Mouse (Mus musculus) forebrain, embryonic 11.5 days (tissue): ENCODE measurements around the gene Rfx5. TPM values are rescaled to one million over a fixed set of nuclear protein-coding genes. Genes with fewer than 3 reads are reported as not detected.
"Not testable (repeated sequence)": the region's sequence is repeated elsewhere in the genome, so short reads cannot be mapped to it uniquely, and the experiment has no call there.

Experiments used
- ATAC-seq: fragments of 200-750 bp; cut with Nextera tagmentation; replicated peaks from 2 replicates; pipeline ENCODE4 v1.8.0; 2017; ENCODE audit warnings: moderate TSS enrichment; ENCODE audit not compliant: low FRiP score
- DNase-seq: peaks from one replicate; pipeline ENCODE4 v3.0.0-alpha.2; 2017; ENCODE audit warnings: low spot score
- H3K27ac ChIP-seq: fragments of 300-500 bp; sonication (generic); 2 replicates; pipeline ENCODE4 v1.5.1; 2014; ENCODE audit warnings: low read depth, low read length
- H3K27me3 ChIP-seq: fragments of 300-500 bp; sonication (generic); 2 replicates; pipeline ENCODE4 v1.6.1; 2014; ENCODE audit warnings: mild to moderate bottlenecking, low read length, mixed read lengths; ENCODE audit not compliant: control insufficient read depth, insufficient read depth
- H3K36me3 ChIP-seq: fragments of 300-500 bp; sonication (generic); 2 replicates; pipeline ENCODE4 v1.6.1; 2014; ENCODE audit warnings: mild to moderate bottlenecking, low read length, moderate library complexity, mixed read lengths; ENCODE audit not compliant: control insufficient read depth, insufficient read depth
- H3K4me1 ChIP-seq: fragments of 300-500 bp; sonication (generic); replicated peaks from 2 replicates; pipeline ENCODE4 v1.6.1; 2014; ENCODE audit warnings: low read length, mixed read lengths; ENCODE audit not compliant: control insufficient read depth, insufficient read depth
- H3K4me2 ChIP-seq: fragments of 300-500 bp; sonication (generic); 2 replicates; pipeline ENCODE4 v1.6.1; 2014; ENCODE audit warnings: low read depth, mild to moderate bottlenecking, low read length, moderate library complexity, mixed read lengths; ENCODE audit not compliant: severe bottlenecking
- H3K4me3 ChIP-seq: fragments of 300-500 bp; sonication (generic); 2 replicates; pipeline ENCODE4 v1.5.1; 2014; ENCODE audit warnings: low read depth, low read length
- H3K9ac ChIP-seq: fragments of 300-500 bp; sonication (generic); 2 replicates; pipeline ENCODE4 v1.6.1; 2014; ENCODE audit warnings: low read length
- H3K9me3 ChIP-seq: fragments of 300-500 bp; sonication (generic); 2 replicates; pipeline ENCODE4 v1.6.1; 2016; ENCODE audit warnings: low read length, mixed read lengths; ENCODE audit not compliant: control insufficient read depth
- WGBS: fragments of 180-500 bp; shearing (Covaris S2); extraction: QIAGEN DNeasy Blood & Tissue Kit; methylation state at CpG from one replicate; pipeline ENCODE4 v1.1.7; 2014; 5-methylcytosine and 5-hydroxymethylcytosine counted together
- polyA plus RNA-seq: library from polyadenylated mRNA; unstranded; fragments of >200 nt; fragmentation: Nextera tagmentation; extraction: Ambion mirVana; gene quantifications from 2 replicates; pipeline ENCODE4 v1.2.1, GENCODE M21; 2014

Rfx5 gene
- polyA plus RNA-seq, 1 experiment from 2014 or later = 8.1 TPM

DNA sequence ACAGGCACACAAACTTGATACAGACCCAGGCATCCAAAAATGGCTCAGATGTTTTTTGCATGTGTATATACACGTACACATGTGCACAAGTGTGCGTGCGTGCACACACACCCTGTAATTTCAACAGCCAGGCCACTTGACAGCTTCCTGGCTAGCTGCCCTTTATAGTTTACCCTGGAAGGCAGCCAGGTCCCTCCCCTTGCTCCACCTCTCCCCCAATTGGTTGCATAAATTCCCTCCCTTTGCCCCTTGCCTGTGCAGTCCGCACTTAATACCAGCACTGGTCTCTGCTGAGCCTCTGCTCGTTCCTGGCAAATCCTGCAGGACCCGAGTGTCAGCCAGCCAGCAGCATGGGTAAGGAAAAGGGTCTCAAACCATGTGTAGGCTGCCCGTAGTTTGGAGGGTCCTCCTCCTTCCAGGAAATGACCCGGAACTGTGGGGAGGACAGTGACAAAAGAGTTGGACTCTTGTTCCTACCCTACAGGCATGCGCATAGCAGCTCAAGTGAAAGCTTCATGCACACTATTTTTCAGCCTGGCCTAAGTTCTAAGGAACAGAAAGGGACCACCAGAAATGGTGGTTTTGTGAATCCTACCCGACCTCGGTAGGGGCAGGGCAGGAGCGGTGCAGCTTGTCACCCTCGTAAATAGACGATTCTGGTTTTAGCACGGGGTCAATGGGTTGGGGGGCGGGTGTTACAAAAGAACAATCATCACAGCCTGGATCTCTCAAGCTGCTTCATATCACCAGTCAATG, 20.9 kb upstream of the Rfx5 start, which contains the start of gene Selenbp1:
Gene Selenbp1 (plus strand): TSS at position 248 of the 756 bp plus-strand sequence.
- H3K27ac ChIP-seq = no peak within 1 kb of the TSS
- no peaks in the 10 kb centered on the region for H3K36me3 ChIP-seq
- WGBS = 43% methylated on average over 16 of the region's 16 CpGs

DNA sequence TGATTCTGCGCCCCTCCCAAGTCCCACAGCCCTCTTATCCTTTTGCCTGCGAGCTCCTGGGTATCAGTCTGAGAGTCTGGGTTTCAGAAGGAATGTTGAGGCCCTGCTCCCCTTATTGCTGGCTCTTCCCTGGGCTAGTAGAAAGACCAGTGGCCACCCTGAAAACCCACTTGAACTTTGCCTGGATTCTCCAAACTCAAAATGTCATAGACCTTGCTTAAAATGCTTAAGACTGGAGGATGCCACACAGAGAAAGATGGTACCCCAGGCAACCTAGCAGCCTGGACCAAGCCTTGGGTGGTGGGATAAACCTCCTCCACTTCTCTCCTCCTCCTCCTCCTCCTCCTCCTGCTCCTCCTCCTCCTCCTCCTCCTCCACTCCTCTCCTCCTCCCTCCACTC, 20.3 kb upstream of the Rfx5 start:
- no CpG with 5 or more reads among the region's 2 CpGs for WGBS
- ATAC-seq = not testable (repeated sequence)

More for the DNA sequence above, 20.9 kb upstream of the Rfx5 start, which contains the start of gene Selenbp1:
- H3K4me3 ChIP-seq = no peak within 1 kb of the TSS
- no peaks in the 10 kb centered on the region for H3K27me3 ChIP-seq
- H3K9ac ChIP-seq = peak within 1 kb of the TSS; percentile 35; the same call in 1 of the 2 replicates
- no peaks in the 10 kb centered on the region for H3K9me3 ChIP-seq
- ATAC-seq = 0 out of 2 replicates have a peak, but pooled peaks have one; percentile 51
- H3K4me1 ChIP-seq = 0 out of 2 replicates have a peak, but pooled peaks cover 2% of the 10 kb centered on the region
- peak; percentile 65 for DNase-seq
- H3K4me2 ChIP-seq = 0 out of 2 replicates have a peak within 1 kb of the TSS, but pooled peaks have one; percentile 21

DNA sequence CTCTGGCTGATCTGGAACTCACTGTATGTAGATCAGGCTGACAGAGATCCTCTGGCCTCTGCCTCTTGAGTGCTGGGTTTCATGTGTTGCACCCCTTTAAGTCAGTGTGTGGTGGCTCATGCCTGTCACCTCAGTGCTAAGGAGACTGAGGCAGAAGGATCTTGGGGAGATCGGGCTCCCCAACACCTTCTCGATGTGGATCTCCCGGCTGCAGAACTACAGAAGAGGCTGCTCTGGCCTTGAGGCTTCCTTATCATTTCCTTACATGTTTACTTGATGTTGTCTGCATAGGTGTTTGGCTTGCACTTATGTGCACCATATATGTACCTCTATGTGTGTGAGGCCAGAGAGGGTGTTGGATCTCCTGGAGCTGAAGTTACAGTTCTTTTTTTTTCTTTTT, 19.3 kb upstream of the Rfx5 start:
- not testable (repeated sequence) for H3K27ac ChIP-seq, H3K4me3 ChIP-seq, DNase-seq, H3K36me3 ChIP-seq, H3K4me1 ChIP-seq, ATAC-seq, H3K9me3 ChIP-seq, H3K27me3 ChIP-seq, H3K4me2 ChIP-seq, H3K9ac ChIP-seq
- 89% methylated on average over 3 of the region's 3 CpGs for WGBS

More for the DNA sequence above, 20.3 kb upstream of the Rfx5 start:
- not testable (repeated sequence) for H3K27me3 ChIP-seq, H3K9ac ChIP-seq, H3K4me1 ChIP-seq, H3K9me3 ChIP-seq, H3K4me2 ChIP-seq, H3K36me3 ChIP-seq, DNase-seq, H3K4me3 ChIP-seq, H3K27ac ChIP-seq

DNA sequence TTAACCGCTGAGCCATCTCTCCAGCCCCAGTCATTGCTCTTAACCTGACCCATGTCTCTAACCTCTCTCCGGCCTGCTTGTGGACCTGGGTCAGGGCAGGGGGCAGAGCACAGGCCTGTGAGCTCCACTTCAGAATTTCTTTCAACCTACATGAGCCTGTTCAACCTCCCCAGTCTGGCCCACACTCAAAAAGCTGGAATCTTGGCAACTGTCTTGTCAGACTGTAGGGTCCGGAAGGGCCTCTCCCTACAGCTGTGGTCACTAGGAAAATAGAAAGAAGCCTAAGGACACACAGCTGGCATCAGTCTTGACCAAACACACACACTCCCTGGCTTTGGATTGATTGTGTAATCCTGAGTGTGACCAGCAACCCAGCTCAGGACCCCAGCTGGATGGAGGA, 18.5 kb upstream of the Rfx5 start:
- H3K9me3 ChIP-seq, H3K9ac ChIP-seq, H3K27me3 ChIP-seq, H3K27ac ChIP-seq, ATAC-seq, H3K36me3 ChIP-seq, H3K4me2 ChIP-seq, H3K4me3 ChIP-seq, DNase-seq, H3K4me1 ChIP-seq: not testable (repeated sequence)
- 76% methylated on average over 3 of the region's 3 CpGs for WGBS

DNA sequence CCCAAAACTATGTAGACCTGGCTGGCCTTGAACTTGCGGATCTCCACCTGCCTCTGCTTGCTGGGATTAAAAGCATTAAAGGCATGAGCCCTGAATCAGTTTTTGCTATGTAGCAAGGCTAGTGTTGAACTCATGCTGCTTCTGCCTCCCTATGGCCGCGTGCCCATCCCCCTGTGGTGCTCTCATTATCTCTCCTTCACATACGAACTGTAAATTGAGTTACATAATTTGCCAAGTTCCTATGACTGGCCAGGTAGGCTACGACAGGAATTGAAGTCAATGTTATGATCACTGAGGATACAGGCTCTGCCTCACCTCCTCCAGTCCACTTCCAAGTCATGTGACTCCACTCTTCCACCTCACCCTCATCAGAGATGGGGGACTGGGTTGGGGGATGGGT, 17.7 kb upstream of the Rfx5 start:
- H3K27ac ChIP-seq, H3K4me1 ChIP-seq, H3K4me2 ChIP-seq, H3K27me3 ChIP-seq, ATAC-seq, H3K36me3 ChIP-seq, H3K9me3 ChIP-seq, H3K9ac ChIP-seq, H3K4me3 ChIP-seq, DNase-seq: not testable (repeated sequence)
- 87% methylated on average over 5 of the region's 5 CpGs for WGBS

DNA sequence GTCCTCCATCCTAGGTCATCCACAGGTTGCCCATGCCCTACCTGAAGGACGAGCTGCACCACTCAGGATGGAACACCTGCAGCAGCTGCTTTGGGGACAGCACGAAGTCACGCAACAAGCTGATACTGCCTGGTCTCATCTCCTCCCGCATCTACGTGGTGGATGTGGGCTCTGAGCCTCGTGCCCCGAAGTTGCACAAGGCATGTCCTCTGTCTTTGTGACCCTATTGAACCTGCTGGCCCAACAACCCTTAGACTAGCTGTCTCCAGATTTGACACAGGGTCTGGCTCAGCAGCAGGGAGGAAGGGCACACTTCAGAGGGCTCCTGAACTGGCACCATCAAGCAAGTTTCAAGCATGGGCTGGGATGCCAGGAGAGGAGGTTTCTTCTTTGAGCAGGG, 16.7 kb upstream of the Rfx5 start:
- H3K27ac ChIP-seq, H3K4me3 ChIP-seq, H3K9ac ChIP-seq, H3K36me3 ChIP-seq, H3K27me3 ChIP-seq, ATAC-seq, DNase-seq, H3K4me1 ChIP-seq, H3K9me3 ChIP-seq, H3K4me2 ChIP-seq: not testable (repeated sequence)
- WGBS = 98% methylated on average over 7 of the region's 7 CpGs

DNA sequence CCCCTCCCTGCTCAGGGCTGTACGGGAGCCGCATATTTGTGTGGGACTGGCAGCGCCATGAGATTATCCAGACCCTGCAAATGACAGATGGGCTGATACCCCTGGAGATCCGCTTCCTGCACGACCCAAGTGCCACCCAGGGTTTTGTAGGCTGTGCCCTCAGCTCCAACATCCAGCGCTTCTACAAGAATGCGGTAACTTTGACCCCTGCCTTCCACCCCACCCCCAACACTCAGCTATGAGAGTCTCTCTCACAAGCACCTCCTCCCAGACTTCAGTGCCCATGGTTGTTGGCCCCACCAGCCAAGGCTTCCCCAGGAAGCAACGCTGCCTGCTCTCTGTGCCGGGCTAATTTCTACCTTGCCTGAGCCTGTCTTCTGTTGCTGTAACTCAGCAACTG, 13.8 kb upstream of the Rfx5 start:
- H3K9me3 ChIP-seq, H3K36me3 ChIP-seq, H3K4me2 ChIP-seq, ATAC-seq, H3K4me3 ChIP-seq, H3K9ac ChIP-seq, DNase-seq, H3K27me3 ChIP-seq, H3K27ac ChIP-seq, H3K4me1 ChIP-seq: not testable (repeated sequence)
- 71% methylated on average over 9 of the region's 9 CpGs for WGBS

DNA sequence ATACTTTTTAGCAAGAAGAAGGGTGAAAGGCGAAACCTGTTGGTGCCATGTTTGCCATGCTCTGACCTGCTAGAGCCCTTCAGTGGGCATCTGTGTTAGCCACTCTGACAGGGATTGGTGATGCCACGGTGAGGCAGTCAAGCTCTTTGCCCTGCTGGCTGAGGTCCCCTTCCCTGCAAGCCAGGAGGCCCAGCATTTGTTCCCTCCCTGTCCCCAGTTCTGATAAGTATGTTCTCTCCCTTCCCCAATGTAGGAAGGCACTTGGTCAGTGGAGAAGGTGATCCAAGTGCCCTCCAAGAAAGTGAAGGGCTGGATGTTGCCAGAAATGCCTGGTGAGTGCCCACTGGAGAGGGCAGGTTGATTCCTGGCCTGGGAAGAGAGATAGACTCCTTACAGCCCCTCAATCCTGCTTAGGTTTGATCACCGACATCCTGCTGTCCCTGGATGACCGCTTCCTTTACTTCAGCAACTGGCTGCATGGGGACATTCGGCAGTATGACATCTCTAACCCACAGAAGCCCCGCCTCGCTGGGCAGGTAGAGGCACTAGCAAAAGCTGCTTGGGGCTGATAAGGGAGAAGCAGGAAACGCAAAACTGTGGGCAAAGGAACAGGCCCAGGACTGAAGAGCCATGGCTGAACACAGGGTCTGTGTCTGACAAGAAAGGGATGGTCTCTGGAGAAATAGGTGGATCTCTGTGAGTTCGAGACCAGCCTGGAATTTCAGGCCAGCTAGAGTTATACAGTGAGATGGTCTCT, 11.5 kb upstream of the Rfx5 start:
- WGBS = 85% methylated on average over 9 of the region's 9 CpGs
- H3K36me3 ChIP-seq, H3K4me3 ChIP-seq, H3K9ac ChIP-seq, H3K27me3 ChIP-seq, DNase-seq, H3K9me3 ChIP-seq, H3K4me1 ChIP-seq, H3K4me2 ChIP-seq, ATAC-seq, H3K27ac ChIP-seq: not testable (repeated sequence)
